Mouse (Mus musculus) gastrocnemius, postnatal 36 days (tissue): Measurements from ENCODE around the gene Cdc42ep1. TPM values are rescaled to one million over a fixed set of nuclear protein-coding genes. Genes with fewer than 3 reads are reported as not detected.
A peak's percentile ranks its signal among the peaks of the same experiment; 100 is the strongest.

Experiments used
- DNase-seq, 2 experiments: peaks; one replicate each; pipeline ENCODE4 v3.0.0; 2022
- intact Hi-C: fragments of 180-260 bp; cut with DNase I; formaldehyde crosslinking; loops from one replicate; pipeline ENCODE4 v1.15.1; 2025
- total RNA-seq, 2 experiments: library from RNA; stranded (reverse); gene quantifications; 2 replicates each; pipeline ENCODE4 v1.2.3; 2021

The Cdc42ep1 gene
- total RNA-seq, 2 experiments from 2014 or later: 9.4 to 10.7 TPM

DNA sequence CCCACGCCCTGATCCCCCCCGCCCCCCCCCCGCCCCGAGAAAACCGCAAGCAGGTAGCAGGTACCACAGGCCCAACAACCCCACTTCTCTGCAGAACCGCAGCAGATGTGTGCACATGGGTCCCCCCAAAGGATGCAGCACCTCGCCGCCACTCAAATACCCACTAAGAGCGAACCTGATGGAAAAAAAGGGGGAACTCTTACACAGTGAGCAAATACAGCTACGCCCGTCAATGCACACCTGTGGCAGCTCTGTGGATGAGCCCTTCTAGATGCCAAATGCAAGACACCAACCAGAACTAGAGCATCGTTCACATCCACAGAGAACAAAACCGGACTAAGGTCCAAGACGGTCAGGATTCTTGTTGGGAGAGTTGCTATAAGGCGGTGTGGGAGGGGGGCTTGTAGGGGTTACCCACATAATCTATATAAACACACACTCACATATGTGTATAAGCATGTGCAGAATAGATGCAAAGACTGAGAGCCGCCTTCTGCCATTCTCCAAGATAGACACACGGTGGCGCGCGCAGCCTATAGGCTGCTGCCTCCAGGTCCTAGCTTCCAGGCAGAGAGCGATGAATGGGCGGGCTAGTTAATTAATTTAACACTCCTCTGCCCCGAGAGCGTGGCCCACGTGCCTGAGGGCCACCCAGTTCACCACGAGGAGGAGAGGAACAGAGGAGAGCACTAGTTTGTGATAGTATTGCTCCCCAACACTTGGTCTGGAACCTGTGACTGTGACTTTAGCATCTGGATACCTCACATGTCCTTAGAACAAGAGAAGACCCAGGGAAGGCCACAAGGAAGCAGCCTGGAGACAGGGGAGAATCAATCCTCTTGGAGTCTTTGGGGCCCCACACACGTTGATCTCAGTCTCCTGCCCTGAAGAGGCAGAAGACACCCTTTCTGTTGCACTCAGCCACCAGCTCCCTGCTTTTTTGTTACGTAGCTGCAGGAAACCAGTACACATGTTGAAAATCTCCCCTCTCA, 15.9 kb upstream of the Cdc42ep1 start:
- peak in 1 of 2 experiments; percentile 63 for DNase-seq

DNA sequence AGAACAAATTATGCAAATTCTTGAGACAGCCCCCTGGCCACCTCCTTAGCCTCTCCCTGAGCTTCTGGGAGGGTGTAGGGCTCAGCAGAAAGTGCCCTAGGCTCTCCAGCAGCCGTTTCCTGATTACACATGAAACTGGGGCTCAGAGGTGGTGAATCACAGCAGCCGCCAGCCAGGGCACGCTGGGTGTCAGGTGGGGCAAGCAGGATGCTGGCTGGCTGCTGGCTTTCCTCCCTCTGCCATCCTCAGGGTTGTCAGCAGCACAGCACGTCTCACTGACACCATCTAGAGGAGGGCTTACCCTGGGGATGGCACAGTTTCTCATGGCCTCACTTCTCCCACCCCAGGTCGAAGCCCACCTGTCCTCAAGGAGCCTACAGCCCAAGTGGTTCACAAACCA, 14.1 kb upstream of the Cdc42ep1 start:
- intact Hi-C loops: loop anchor here (5.0 kb wide), 1 partner anchor 39 kb away; no protein-coding TSS in a partner anchor
- no peak for DNase-seq

More for the DNA sequence above, 15.9 kb upstream of the Cdc42ep1 start:
- intact Hi-C loops: loop anchor here (1.0 to 5.0 kb wide), 2 partner anchors 22 to 41 kb away; no protein-coding TSS in a partner anchor

DNA sequence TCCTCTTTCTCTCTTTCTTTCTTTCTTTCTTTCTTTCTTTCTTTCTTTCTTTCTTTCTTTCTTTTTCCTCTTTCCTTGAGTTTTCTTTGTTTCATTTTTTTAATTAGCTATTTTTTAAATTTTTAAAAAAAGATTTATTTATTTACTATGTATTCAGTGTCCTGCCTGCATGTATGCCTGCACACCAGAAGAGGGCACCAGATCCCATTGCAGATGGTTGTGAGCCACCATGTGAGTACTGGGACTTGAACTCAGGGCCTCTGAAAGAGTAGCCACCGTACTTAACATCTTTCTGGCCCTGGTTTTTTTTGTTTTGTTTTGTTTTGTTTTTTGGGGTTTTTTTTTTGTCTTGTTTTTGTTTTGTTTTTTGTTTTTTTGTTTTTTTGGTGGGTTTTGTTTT, 12.8 kb upstream of the Cdc42ep1 start:
- DNase-seq: no peak
- intact Hi-C loops: loop anchor here (5.0 kb wide), 1 partner anchor 38 kb away; no protein-coding TSS in a partner anchor

DNA sequence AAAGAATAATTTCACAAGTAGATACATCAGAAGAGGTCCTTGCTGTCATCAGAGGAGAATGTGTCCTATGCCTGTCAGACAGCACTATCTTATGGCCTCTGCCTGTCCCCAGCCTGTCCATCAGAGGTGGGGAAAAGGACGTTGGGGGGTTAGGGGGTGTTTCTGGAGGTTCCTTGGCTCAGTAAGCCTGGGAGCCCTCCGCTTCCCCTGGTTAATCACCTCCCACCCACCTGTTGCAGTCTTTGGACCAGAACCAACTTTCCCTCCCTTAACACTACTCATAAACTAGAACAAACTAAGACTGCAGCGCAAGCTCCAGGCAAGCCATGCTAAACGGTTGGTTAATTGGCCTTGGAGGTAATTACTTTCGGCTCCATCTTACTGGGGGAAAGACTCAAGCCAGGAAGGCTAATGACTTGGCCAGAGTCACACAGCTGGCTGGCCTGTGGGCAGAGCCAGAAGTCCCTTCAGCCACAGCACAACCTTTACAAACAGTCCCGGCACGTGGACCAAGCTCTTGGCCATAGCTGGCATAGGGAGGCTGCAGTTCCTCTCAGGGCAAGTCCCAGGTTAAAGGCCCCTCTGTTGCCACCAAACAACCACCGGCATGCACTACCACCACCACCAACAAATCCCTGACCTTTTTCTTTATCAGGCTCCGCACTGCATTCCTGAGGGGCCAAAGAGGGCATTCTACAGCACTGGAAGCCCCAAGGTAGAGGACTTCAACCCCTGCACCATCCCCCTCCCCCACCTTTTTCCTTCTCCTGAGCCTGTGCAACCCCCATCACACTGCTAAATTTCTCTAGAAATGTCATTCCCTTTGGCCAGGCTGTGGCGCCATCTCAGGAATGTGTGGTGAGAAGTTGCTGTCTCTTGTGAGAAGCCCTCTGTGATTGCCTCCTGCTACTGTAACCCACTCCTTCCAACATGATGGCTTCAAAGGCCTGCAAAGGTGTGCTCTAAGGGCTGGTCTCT, 11.4 kb upstream of the Cdc42ep1 start:
- intact Hi-C loops: no loop called here
- DNase-seq: peak in 1 of 2 experiments; percentile 3

DNA sequence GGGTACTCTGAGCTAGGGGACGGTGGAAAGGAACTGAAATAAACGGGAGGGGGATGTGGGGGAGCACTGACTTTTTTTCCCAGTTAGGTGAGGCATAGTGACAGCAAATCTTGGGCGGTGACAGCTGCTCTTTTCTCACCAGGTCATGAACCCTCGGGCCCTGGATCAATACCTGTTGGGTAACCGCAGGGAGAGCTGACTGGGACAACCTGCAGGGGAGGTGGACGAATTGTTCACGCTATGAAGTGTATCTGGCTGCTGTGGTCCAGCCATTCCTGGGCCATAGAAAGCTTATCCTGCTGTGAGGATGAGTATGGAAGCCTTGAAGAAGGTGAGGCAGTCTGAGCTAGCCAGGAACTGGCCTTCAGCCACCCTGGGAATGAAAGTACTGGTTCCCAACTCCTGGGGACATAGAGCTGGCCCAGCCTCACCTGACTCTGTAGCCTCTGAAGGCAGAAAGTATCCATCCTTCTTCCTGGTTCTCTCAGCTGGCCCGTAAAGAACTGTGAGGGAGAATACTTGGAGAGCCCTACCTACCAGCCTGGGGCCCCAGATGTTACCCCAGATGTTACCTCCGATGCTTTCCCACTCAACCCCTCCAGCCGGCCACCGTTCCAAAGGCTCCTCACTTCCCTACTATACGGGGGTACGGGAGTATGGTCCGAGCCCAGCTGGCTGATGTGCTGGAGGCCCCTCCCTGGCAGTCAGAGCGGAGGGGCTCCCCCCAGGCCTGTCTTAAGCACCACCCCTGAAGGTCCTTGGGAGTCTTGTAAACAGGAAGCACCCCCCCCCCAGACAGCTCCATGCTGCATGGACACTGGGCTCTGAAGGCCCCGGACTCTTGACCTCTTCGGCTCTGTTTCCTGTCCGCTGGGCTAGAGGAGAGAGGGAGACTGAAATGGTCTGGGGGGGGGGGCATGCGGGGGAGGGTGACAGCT, 10.4 kb upstream of the Cdc42ep1 start:
- intact Hi-C loops: no loop called here
- no peak for DNase-seq

DNA sequence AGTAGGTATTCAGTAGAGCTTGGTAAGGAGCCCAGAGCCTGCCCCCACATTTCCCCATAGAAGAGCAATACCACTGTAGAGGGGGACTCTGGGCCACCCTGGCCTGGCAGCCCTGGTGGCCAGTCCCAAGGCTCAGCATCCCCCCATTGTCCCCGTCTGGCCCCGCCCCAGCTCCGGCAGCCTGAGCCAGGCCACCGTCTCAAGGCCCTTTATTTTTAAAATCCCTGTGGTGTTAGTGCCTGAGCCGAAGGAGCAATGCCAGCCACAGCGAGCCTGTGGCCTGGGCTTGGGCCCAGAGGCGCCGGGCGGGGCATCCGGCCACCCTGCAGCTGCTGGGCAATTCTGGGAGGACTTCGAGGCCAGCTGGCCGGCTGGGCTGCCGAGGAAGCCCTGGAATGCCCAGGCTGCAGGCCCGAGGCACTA, 9.7 kb upstream of the Cdc42ep1 start:
- DNase-seq: peak; percentile 79 to 84
- intact Hi-C loops: no loop called here

DNA sequence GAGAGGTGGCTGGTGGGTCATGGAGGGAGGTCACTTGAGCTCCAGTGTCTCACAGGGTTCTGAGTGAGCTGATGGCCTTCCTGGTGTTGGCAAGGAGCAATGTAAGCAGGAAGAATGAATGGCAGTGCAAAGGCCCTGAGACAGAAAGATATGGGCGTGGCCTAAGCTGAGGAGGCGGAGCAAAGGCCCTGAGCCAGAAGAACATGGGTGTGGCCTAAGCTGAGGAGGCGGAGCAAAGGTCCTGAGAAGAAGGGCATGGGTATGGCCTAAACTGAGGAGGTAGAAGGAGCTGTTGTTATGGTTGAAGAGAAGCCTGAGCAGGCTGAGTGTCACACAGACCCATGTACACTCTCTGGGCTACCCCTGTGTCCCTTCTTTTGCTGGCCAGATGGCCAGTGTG, 8.8 kb upstream of the Cdc42ep1 start:
- intact Hi-C loops: no loop called here
- no peak for DNase-seq

DNA sequence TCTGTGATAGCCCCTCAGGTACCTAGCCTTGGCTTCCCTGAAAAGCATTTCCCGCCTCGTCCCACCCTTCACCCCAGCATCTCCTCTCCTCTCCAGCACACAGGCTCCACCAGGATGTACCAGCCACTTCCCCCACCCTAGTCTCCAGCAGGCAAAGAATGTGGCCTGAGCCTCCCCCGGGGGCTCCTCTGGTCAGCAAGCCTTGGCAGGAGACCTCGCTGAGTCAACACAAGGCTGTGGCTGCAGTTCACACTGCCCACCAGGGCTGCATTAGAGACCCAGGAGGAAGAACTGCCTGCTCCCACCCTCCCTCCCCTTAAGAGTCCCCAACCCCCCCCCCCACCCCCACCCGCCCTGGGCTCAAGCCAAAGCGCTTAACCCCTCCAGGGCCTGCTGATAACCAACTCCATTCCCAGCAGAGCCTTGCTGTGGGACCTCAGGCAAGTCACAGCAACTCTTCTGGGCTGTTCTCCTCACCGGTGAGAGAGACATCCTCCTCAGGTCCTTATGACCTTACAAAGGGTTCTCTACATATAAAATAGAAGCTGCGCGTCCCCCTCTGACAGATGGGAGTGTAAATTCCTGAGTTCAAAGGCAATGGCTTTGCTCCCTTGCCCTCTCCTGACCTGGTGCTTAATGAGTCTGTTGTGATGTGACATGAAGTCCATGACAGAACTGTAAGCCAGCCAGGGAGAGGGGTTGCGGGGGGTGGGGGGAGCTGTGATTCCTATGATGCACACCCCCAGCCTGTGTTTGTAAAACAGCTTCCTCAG, 8.0 kb upstream of the Cdc42ep1 start:
- intact Hi-C loops: no loop called here
- no peak for DNase-seq

DNA sequence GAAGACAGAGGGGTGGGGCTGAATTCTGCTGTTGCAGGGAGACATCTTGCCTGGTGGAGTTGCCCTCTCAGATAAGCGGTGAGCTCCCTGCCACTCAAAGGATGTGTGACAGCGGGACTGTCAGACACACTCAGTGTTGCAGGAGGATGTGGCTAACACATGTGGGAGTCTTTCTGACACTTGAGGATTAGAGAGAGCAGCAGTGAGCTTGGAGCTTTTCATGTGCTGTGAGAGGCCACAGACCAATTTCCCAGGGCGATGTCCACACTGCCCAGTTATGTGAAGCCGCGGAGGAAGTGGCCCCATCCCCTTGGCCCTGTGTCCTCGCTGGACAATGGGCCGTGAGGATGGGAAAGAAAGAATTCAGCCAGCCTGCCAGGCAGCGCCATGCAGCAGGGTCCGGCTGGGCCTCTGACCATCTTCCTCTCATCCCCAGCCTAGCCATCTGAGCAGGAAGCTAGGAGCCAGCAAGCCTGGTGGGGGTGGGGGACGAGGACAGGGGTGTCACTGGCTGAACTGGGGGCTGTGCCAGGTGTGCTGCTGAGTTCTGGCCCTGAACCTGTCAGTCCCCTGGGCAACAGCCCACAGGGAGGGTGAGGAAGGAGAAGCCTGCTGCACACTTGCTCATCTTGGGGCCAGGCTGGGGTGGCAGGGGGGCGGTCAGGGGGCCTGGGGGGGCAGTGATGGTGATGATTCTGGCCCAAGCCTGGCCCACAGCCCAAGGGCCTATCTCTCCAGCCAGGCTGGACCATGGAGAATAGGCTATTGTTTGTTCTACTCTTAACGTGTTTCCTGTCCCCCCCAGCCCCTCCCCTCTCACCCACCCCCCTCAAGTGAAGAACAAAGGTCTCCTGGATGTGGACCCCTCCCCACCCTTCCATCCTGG, 7.0 kb upstream of the Cdc42ep1 start:
- intact Hi-C loops: no loop called here
- peak in 1 of 2 experiments; percentile 52 for DNase-seq

DNA sequence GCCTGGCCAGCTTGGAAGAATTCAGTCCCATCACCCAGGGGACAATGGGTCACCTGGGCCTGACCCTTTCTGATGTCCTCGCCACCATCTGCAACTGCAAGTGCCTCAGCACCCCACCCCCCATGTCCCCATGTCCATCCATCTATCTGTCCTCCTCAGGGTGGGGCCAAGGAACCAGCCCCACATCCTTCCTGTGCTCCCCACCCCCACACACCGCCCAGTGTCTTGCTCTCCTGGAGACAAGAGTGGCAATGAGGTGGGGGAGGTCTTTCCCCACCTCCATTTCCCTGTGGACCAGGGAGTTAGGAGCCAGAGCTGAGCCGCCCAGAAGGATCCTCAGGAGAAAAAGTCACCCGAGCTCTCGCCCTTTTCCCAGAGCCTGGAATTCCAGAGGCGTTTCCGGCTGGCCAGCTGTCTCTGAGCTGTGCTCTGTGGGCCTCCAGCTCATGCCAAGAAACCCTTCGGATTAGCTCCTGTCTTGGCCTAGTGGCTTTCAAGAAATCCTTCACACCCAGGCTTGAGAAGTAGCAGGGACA, 6.3 kb upstream of the Cdc42ep1 start:
- intact Hi-C loops: no loop called here
- DNase-seq: peak in 1 of 2 experiments; percentile 54

DNA sequence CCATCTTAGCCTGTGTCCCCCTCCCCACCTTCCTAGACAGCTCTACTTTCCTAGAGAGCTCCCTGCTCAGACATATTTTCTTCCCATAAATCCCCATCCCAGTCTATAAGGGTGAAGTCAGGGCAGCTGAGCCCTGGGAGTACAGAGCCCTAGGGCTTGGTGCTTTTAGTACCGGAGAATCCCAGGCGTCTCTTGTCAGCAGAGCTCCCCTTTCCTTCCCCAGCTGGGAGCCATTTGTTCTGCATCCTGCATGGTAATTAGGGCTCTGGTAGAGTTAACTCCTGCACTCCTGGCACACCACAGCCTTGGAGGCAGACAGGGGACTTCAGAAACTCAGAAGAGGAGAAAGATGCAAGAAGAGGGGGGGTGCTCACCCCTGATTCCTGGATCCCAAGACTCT, 2.7 kb upstream of the Cdc42ep1 start:
- no peak for DNase-seq
- intact Hi-C loops: no loop called here

DNA sequence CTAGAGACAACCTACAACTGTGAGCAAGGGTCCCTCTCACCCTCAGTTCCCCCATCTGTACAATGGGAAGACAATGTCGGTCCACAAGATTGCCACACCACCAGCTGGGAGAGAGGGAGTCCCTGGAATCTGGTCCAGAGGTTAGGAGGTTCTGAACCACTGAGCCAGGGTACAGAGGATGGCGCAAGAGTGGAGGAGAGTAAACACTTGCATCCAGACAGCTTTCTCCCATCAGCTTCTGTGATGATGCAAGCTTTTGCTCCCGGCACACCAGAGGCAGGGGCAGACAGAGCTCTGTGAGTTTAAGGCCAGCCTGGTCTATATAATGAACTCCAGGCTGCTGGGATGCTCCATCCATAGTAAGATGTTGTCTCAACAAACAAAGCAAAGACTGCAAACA, 2.2 kb upstream of the Cdc42ep1 start:
- DNase-seq: no peak
- intact Hi-C loops: no loop called here

DNA sequence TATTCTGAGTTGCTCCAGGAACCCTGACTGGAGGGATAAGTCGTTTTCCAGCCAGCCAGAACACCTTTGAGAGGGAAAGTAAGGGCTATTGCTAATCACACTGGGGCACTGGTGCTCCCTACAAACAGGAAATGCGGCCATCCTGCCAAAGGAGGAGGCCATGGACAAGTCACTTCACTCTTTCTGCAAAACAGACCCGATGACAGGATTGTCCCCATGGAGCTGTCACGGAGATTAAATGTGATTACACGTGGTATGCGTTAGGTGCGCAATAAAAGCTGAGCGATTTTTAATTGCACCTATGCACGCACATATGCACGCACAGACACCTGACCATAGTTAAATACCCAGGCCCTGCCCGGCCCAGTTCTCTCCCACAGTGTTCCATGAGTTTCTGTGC, 1.7 kb upstream of the Cdc42ep1 start:
- no peak for DNase-seq
- intact Hi-C loops: no loop called here

DNA sequence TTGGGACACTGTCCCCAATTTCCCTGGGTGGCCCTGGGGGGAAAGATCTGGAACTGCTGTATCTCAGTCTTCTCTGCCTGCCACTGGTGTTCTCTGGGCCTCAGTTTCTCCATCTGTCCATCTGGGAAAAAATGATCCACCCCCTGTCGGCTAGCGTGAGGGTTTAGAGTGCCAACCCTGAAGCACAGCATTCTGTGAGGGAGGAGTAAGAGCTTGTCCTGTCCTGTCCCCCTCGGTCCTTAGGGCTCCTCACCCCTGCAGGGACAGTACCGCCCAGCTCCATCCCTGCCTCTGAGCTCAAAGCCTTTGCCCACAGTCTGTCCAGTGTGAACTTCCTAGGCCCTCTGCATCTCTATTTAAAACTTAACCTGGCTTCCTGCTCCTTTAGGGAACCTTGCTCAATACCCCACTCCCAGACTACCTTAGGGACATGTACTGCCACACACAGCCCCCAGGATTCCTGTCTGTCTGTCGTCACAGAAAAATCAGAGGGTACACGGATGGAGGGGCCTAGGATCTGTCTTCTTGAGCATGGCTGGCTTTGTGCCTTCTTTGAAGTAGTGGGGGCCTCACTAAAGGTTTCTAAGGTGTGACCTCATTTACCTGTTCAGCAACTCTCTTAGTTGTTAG, 1.1 kb upstream of the Cdc42ep1 start:
- intact Hi-C loops: no loop called here
- no peak for DNase-seq

DNA sequence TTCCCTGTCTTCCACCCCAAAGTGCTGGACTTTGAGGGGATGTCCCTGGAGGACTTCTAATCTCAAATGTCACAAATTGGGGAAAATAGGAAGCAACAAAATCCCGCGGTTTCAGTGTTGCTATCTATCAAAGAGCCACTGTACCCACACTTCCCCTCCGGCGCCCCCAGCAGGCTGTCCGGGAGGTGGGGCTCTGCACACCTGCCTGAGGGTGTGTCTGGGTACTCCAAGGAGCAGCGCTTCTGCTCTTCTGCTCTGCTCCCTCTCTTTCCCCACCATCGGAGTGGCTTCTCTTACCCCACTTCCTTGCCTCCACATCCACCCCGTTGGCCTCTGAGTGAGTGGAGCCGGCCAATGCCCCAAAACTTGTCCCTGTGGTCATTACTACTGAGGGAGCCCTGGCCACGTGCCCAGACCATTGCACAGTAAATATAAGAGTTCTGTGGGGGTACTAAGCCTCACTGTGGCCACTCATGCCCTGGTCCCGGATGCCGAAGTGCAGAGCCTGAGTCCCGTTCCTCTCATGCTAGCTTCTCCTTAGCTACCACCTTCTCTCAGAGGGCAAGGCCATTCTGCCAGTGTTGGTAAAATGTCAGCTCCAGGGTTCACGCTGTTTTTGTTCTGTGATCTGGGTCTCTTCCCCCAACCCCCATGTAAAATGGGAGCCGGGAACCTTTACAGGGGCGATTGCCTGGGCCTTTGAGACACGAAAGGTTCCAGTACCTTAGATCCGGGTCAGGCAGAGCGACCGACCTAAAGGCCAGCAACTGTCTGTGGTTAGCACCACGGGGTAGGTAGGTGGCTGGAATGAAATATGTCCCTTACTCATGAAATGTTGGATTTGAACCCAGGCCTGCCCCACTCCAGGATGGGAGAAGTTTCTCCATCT, 1.4 kb downstream of the Cdc42ep1 start:
- no peak for DNase-seq
- intact Hi-C loops: no loop called here

DNA sequence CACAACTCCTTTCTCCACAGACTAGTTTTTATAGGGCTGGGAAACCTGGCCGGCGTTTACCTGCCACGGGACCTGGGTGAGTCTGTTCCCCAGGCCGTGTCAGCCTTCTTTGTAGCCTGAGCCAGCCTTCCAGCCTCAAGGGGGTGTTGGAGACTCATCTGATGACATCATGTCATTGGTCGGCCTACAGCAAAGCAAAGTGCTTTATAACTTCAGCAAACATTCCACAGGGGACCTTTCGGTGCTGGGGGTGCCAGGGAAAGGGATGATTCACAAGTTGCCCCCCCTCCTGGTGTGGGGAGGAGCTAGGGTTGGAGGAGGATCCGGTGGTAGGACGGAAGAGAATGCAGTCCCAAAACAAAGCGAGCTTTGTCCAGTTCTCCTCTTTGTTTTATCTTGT, 2.4 kb downstream of the Cdc42ep1 start:
- peak in 1 of 2 experiments; percentile 56 for DNase-seq
- intact Hi-C loops: loop anchor here (5.0 kb wide), 1 partner anchor 222 kb away; no protein-coding TSS in a partner anchor
